Mouse (Mus musculus): ENCODE measurements at regions not wholly inside any gene's neighbourhood (a gene's known extent, or its start where the extent isn't known, plus 50 kb on each side); places are given as distances from the start of the nearest gene placed in this dataset.

GRCm38 (mm10) chr1:57296186-57296585 lies 81.2 kb upstream of the 1700066M21Rik start:
- Histone ChIP-seq H3K79me2 (replicated peaks; ENCODE audit: control insufficient read depth, insufficient read depth, low read length) (no peaks in the 10 kb centered on the region), H3K4me3 (no peak overlapping the region), H3K9ac (ENCODE audit: low read depth, low read length) (no peak overlapping the region), H3K27me3 (ENCODE audit: control insufficient read depth, insufficient read depth, low read length) (no peaks in the 10 kb centered on the region), H3K27ac (no peak overlapping the region), H3K4me1 (ENCODE audit: control insufficient read depth, insufficient read depth, low read length) (no peaks in the 10 kb centered on the region), H3K36me3 (ENCODE audit: control insufficient read depth, insufficient read depth, low read length) (no peaks in the 10 kb centered on the region)
- intact Hi-C loops (cut with DNase I), result no loop called here
- DNase-seq, result no peak
- TF ChIP-seq CTCF (IDR thresholded peaks at IDR 0.05), result no peak
- no peak for TF ChIP-seq EP300 (IDR thresholded peaks at IDR 0.05; ENCODE audit: insufficient read depth, low read depth, low read length)
- TF ChIP-seq POLR2A (IDR thresholded peaks at IDR 0.05; ENCODE audit: insufficient read depth, low read depth, low read length), result no peak
- WGBS, result 81% methylated on average over 1 of the region's 1 CpGs

GRCm38 (mm10) chr1:57298557-57298956 lies 78.9 kb upstream of the 1700066M21Rik start:
- Histone ChIP-seq H3K4me3 (no peak overlapping the region), H3K27me3 (ENCODE audit: control insufficient read depth, insufficient read depth, low read length) (no peaks in the 10 kb centered on the region), H3K27ac (no peak overlapping the region), H3K4me1 (ENCODE audit: control insufficient read depth, insufficient read depth, low read length) (no peaks in the 10 kb centered on the region), H3K36me3 (ENCODE audit: control insufficient read depth, insufficient read depth, low read length) (no peaks in the 10 kb centered on the region), H3K79me2 (replicated peaks; ENCODE audit: control insufficient read depth, insufficient read depth, low read length) (no peaks in the 10 kb centered on the region), H3K9ac (ENCODE audit: low read depth, low read length) (no peak overlapping the region)
- 66% methylated on average over 5 of the region's 5 CpGs for WGBS
- DNase-seq, result no peak
- intact Hi-C loops (cut with DNase I), result no loop called here
- no peak for TF ChIP-seq EP300 (IDR thresholded peaks at IDR 0.05; ENCODE audit: insufficient read depth, low read depth, low read length)
- no peak for TF ChIP-seq CTCF (IDR thresholded peaks at IDR 0.05)
- TF ChIP-seq POLR2A (IDR thresholded peaks at IDR 0.05; ENCODE audit: insufficient read depth, low read depth, low read length), result no peak

- Histone ChIP-seq H3K4me3 (no peak overlapping the region), H3K79me2 (replicated peaks; ENCODE audit: control insufficient read depth, insufficient read depth, low read length) (no peaks in the 10 kb centered on the region), H3K27me3 (ENCODE audit: control insufficient read depth, insufficient read depth, low read length) (no peaks in the 10 kb centered on the region), H3K27ac (no peak overlapping the region), H3K4me1 (ENCODE audit: control insufficient read depth, insufficient read depth, low read length) (no peaks in the 10 kb centered on the region), H3K36me3 (ENCODE audit: control insufficient read depth, insufficient read depth, low read length) (no peaks in the 10 kb centered on the region), H3K9ac (ENCODE audit: low read depth, low read length) (no peak overlapping the region)
- no peak for TF ChIP-seq CTCF (IDR thresholded peaks at IDR 0.05)
- no peak for TF ChIP-seq POLR2A (IDR thresholded peaks at IDR 0.05; ENCODE audit: insufficient read depth, low read depth, low read length)
- TF ChIP-seq EP300 (IDR thresholded peaks at IDR 0.05; ENCODE audit: insufficient read depth, low read depth, low read length), result no peak
- intact Hi-C loops (cut with DNase I), result no loop called here
- WGBS, result 61% methylated on average over 8 of the region's 8 CpGs
- no peak for DNase-seq
Measured at GRCm38 (mm10) chr1:57301260-57301979, 76.0 kb upstream of the 1700066M21Rik start.

- H3K4me3 ChIP-seq, result no peak overlapping the region
- H3K27ac ChIP-seq, result no peak overlapping the region
- intact Hi-C loops (cut with DNase I), result no loop called here
- no peak overlapping the region for H3K9ac ChIP-seq (ENCODE audit: low read depth, low read length)
- H3K4me1 ChIP-seq (ENCODE audit: control insufficient read depth, insufficient read depth, low read length), result no peaks in the 10 kb centered on the region
- 78% methylated on average over 6 of the region's 6 CpGs for WGBS
- TF ChIP-seq POLR2A (IDR thresholded peaks at IDR 0.05; ENCODE audit: insufficient read depth, low read depth, low read length) (no peak), EP300 (IDR thresholded peaks at IDR 0.05; ENCODE audit: insufficient read depth, low read depth, low read length) (no peak), CTCF (IDR thresholded peaks at IDR 0.05) (no peak)
- no peaks in the 10 kb centered on the region for H3K27me3 ChIP-seq (ENCODE audit: control insufficient read depth, insufficient read depth, low read length)
- H3K36me3 ChIP-seq (ENCODE audit: control insufficient read depth, insufficient read depth, low read length), result no peaks in the 10 kb centered on the region
- no peaks in the 10 kb centered on the region for H3K79me2 ChIP-seq (replicated peaks; ENCODE audit: control insufficient read depth, insufficient read depth, low read length)
- no peak for DNase-seq
Measured at GRCm38 (mm10) chr1:57301980-57302331, 75.5 kb upstream of the 1700066M21Rik start.

- H3K4me1 ChIP-seq (ENCODE audit: control insufficient read depth, insufficient read depth, low read length), result no peaks in the 10 kb centered on the region
Measured at GRCm38 (mm10) chr1:57304757-57305156, 72.7 kb upstream of the 1700066M21Rik start.

GRCm38 (mm10) chr1:57322535-57322934 lies 54.9 kb upstream of the 1700066M21Rik start:
- Histone ChIP-seq H3K27ac (no peak overlapping the region), H3K4me1 (ENCODE audit: control insufficient read depth, insufficient read depth, low read length) (no peaks in the 10 kb centered on the region), H3K4me3 (no peak overlapping the region), H3K36me3 (ENCODE audit: control insufficient read depth, insufficient read depth, low read length) (no peaks in the 10 kb centered on the region), H3K27me3 (ENCODE audit: control insufficient read depth, insufficient read depth, low read length) (no peaks in the 10 kb centered on the region), H3K79me2 (replicated peaks; ENCODE audit: control insufficient read depth, insufficient read depth, low read length) (no peaks in the 10 kb centered on the region), H3K9ac (ENCODE audit: low read depth, low read length) (no peak overlapping the region)
- TF ChIP-seq EP300 (IDR thresholded peaks at IDR 0.05; ENCODE audit: insufficient read depth, low read depth, low read length), result no peak
- no peak for TF ChIP-seq CTCF (IDR thresholded peaks at IDR 0.05)
- no peak for TF ChIP-seq POLR2A (IDR thresholded peaks at IDR 0.05; ENCODE audit: insufficient read depth, low read depth, low read length)
- intact Hi-C loops (cut with DNase I), result no loop called here
- no peak for DNase-seq
- 95% methylated on average over 2 of the region's 2 CpGs for WGBS

More at GRCm38 (mm10) chr1:57304757-57305156, 72.7 kb upstream of the 1700066M21Rik start:
- H3K27ac ChIP-seq, result no peak overlapping the region
- H3K36me3 ChIP-seq (ENCODE audit: control insufficient read depth, insufficient read depth, low read length), result no peaks in the 10 kb centered on the region
- TF ChIP-seq CTCF (IDR thresholded peaks at IDR 0.05), result no peak
- no peak for TF ChIP-seq POLR2A (IDR thresholded peaks at IDR 0.05; ENCODE audit: insufficient read depth, low read depth, low read length)
- TF ChIP-seq EP300 (IDR thresholded peaks at IDR 0.05; ENCODE audit: insufficient read depth, low read depth, low read length), result no peak
- H3K4me3 ChIP-seq, result no peak overlapping the region
- intact Hi-C loops (cut with DNase I), result no loop called here
- no peaks in the 10 kb centered on the region for H3K79me2 ChIP-seq (replicated peaks; ENCODE audit: control insufficient read depth, insufficient read depth, low read length)
- no peaks in the 10 kb centered on the region for H3K27me3 ChIP-seq (ENCODE audit: control insufficient read depth, insufficient read depth, low read length)
- no peak overlapping the region for H3K9ac ChIP-seq (ENCODE audit: low read depth, low read length)
- DNase-seq, result no peak
- WGBS, result 73% methylated on average over 2 of the region's 2 CpGs

Data from heart, adult 2 months (tissue).